8 mouse cellular contexts compared by ENCODE assay signal in genomic region chr1:134064296-134064831, GRCm38 (mm10). TPM values are rescaled to one million over a fixed set of nuclear protein-coding genes. Genes with fewer than 3 reads are reported as not detected.
A peak's percentile ranks its signal among the peaks of the same experiment; 100 is the strongest.
DNase-seq lines count a peak whose midpoint lies in the region; ATAC-seq and TF ChIP-seq lines count a peak whose summit lies in the region.

No protein-coding gene starts in this region.

- H3K4me3 ChIP-seq in liver, adult 2 months (ENCODE audit: insufficient read depth, low read depth, low read length), result no peak overlapping the region
- H3K4me3 ChIP-seq in forebrain, embryonic 11.5 days (ENCODE audit: low read depth, low read length), result no peak overlapping the region
- H3K4me3 ChIP-seq in limb, embryonic 11.5 days (ENCODE audit: low read depth, low read length), result no peak overlapping the region
- H3K4me3 ChIP-seq in olfactory bulb, adult 2 months (ENCODE audit: insufficient read depth, low read depth, low read length), result no peak overlapping the region

- TF ChIP-seq POLR2A in liver, adult 2 months (IDR thresholded peaks at IDR 0.05; ENCODE audit: extremely low read depth, insufficient read depth, low read length), result no peak
- no peak for TF ChIP-seq POLR2A in olfactory bulb, adult 2 months (IDR thresholded peaks at IDR 0.05; ENCODE audit: insufficient read depth, low read depth, low read length)

- H3K4me1 ChIP-seq in liver, adult 2 months (ENCODE audit: control insufficient read depth, insufficient read depth, low read length), result peaks cover 20% of the 10 kb centered on the region
- peaks cover 55% of the 10 kb centered on the region for H3K4me1 ChIP-seq in forebrain, embryonic 11.5 days (replicated peaks; ENCODE audit: control insufficient read depth, insufficient read depth, low read length)
- peaks cover 71% of the 10 kb centered on the region for H3K4me1 ChIP-seq in limb, embryonic 11.5 days (ENCODE audit: control insufficient read depth, insufficient read depth, low read length)
- H3K4me1 ChIP-seq in olfactory bulb, adult 2 months (ENCODE audit: control insufficient read depth, insufficient read depth, low read length), result peaks cover 40% of the 10 kb centered on the region

- H3K36me3 ChIP-seq in liver, adult 2 months (ENCODE audit: control insufficient read depth, insufficient read depth, low read length), result no peaks in the 10 kb centered on the region
- no peaks in the 10 kb centered on the region for H3K36me3 ChIP-seq in forebrain, embryonic 11.5 days (ENCODE audit: control insufficient read depth, insufficient read depth, low read length)
- H3K36me3 ChIP-seq in limb, embryonic 11.5 days (ENCODE audit: control insufficient read depth, insufficient read depth, low read length), result no peaks in the 10 kb centered on the region

- no peak overlapping the region for H3K9ac ChIP-seq in liver, adult 2 months (ENCODE audit: low read depth, low read length)
- peak overlapping the region; percentile 59 for H3K9ac ChIP-seq in forebrain, embryonic 11.5 days (ENCODE audit: low read length)
- H3K9ac ChIP-seq in limb, embryonic 11.5 days (ENCODE audit: low read length), result no peak overlapping the region

- peak overlapping the region; percentile 78 for H3K27ac ChIP-seq in liver, adult 2 months (replicated peaks; ENCODE audit: insufficient read depth, low read depth, low read length)
- H3K27ac ChIP-seq in forebrain, embryonic 11.5 days (ENCODE audit: low read depth, low read length), result peak overlapping the region; percentile 100
- peak overlapping the region; percentile 99; the same call in 1 of the 2 replicates for H3K27ac ChIP-seq in limb, embryonic 11.5 days (replicated peaks; ENCODE audit: low read depth, low read length)
- H3K27ac ChIP-seq in olfactory bulb, adult 2 months (ENCODE audit: insufficient read depth, low read depth, low read length), result peak overlapping the region; percentile 76; the same call in 1 of the 2 replicates

- no peak for TF ChIP-seq CTCF in liver, adult 2 months (IDR thresholded peaks at IDR 0.05; ENCODE audit: low read depth, low read length)
- no peak for TF ChIP-seq CTCF in olfactory bulb, adult 2 months (IDR thresholded peaks at IDR 0.05; ENCODE audit: insufficient read depth, low read depth, low read length)

- H3K79me2 ChIP-seq in liver, adult 2 months (ENCODE audit: control insufficient read depth, insufficient read depth, low read length), result no peaks in the 10 kb centered on the region

- no peak for DNase-seq in liver, adult 2 months (ENCODE audit: extremely low read depth, low read depth, low spot score)
- DNase-seq in liver, result no peak
- DNase-seq in forebrain, embryonic 11.5 days (ENCODE audit: low spot score), result no peak
- no peak for DNase-seq in limb, embryonic 11.5 days (ENCODE audit: low spot score)
- DNase-seq in urinary bladder, postnatal 10 days (ENCODE audit: low spot score), result no peak
- no peak for DNase-seq in left cerebral cortex, adult 18-20 months (ENCODE audit: low spot score in 2 of 2)

- no peaks in the 10 kb centered on the region for H3K27me3 ChIP-seq in liver, adult 2 months (ENCODE audit: control insufficient read depth, insufficient read depth, low read length)
- no peaks in the 10 kb centered on the region for H3K27me3 ChIP-seq in forebrain, embryonic 11.5 days (ENCODE audit: control insufficient read depth, insufficient read depth, low read length)
- H3K27me3 ChIP-seq in limb, embryonic 11.5 days (ENCODE audit: control insufficient read depth, insufficient read depth, low read length), result no peaks in the 10 kb centered on the region

- H3K9me3 ChIP-seq in forebrain, embryonic 11.5 days (ENCODE audit: control insufficient read depth, low read length), result no peaks in the 10 kb centered on the region
- no peaks in the 10 kb centered on the region for H3K9me3 ChIP-seq in limb, embryonic 11.5 days (ENCODE audit: control insufficient read depth, low read length)

- 96% methylated on average over 2 of the region's 2 CpGs for WGBS in liver, adult 2 months
- WGBS in forebrain, embryonic 11.5 days, result 72% methylated on average over 2 of the region's 2 CpGs
- WGBS in limb, embryonic 11.5 days, result 90% methylated on average over 2 of the region's 2 CpGs
- 87% methylated on average over 2 of the region's 2 CpGs for WGBS in olfactory bulb, adult 2 months

- peak overlapping the region; percentile 50; the same call in 1 of the 2 replicates for H3K4me2 ChIP-seq in forebrain, embryonic 11.5 days (ENCODE audit: low read depth, low read length, severe bottlenecking)
- no peak overlapping the region for H3K4me2 ChIP-seq in limb, embryonic 11.5 days (ENCODE audit: low read depth, severe bottlenecking)

- no peak for ATAC-seq in forebrain, embryonic 11.5 days (replicated peaks; ENCODE audit: low FRiP score)
- no peak for ATAC-seq in limb, embryonic 11.5 days (ENCODE audit: insufficient number of reproducible peaks, low FRiP score, low TSS enrichment, low read depth)
- ATAC-seq in monocyte, adult 5-6 weeks (replicated peaks; ENCODE audit: insufficient number of reproducible peaks, low FRiP score, low TSS enrichment, poor library complexity, severe bottlenecking), result no peak

RNA-seq across cellular contexts. Expression of gene Btg2, which starts 14.6 kb away (rescaled TPM):
- 7.0 and 10.1 TPM in 2 replicates for total RNA-seq in liver, adult 2 months (2014; rRNA removed)
- polyA plus RNA-seq in liver, adult 2 months (2012; rRNA removed), result 5.6 and 6.9 TPM in 2 replicates
- 110 TPM in 2 replicates for polyA plus RNA-seq in forebrain, embryonic 11.5 days (2014; fragmentation: Nextera tagmentation; extraction: Ambion mirVana)
- 21.3 and 22.1 TPM in 2 replicates for polyA plus RNA-seq in limb, embryonic 11.5 days (2014; fragmentation: Nextera tagmentation; extraction: Ambion mirVana)
- 111 and 168 TPM in 2 replicates for polyA plus RNA-seq in olfactory bulb, adult 2 months (2012; ENCODE audit: insufficient read depth, insufficient read length, low replicate concordance, missing spikeins)
- total RNA-seq in monocyte, adult 5-6 weeks (2017), result 390 to 783 TPM (median 430 TPM) in 3 replicates
- 10 to 100 TPM; 18.7 to 22.2 TPM for total RNA-seq in left cerebral cortex, adult 18-20 months (2021)

RNA-seq across cellular contexts. Expression of gene Fmod, which starts 27.3 kb away (rescaled TPM):
- 0.46 and 0.54 TPM in 2 replicates for total RNA-seq in liver, adult 2 months (2014; rRNA removed)
- 0.99 and 1.6 TPM in 2 replicates for polyA plus RNA-seq in liver, adult 2 months (2012; rRNA removed)
- polyA plus RNA-seq in forebrain, embryonic 11.5 days (2014; fragmentation: Nextera tagmentation; extraction: Ambion mirVana), result 2.2 and 3.6 TPM in 2 replicates
- 2.9 and 4.5 TPM in 2 replicates for polyA plus RNA-seq in limb, embryonic 11.5 days (2014; fragmentation: Nextera tagmentation; extraction: Ambion mirVana)
- polyA plus RNA-seq in olfactory bulb, adult 2 months (2012; ENCODE audit: insufficient read depth, insufficient read length, low replicate concordance, missing spikeins), result not detected in 2 replicates
- total RNA-seq in monocyte, adult 5-6 weeks (2017), result not detected in 3 replicates
- 10 to 100 TPM; 27.5 to 28.4 TPM for total RNA-seq in left cerebral cortex, adult 18-20 months (2021)

RNA-seq across cellular contexts. Expression of gene Chit1, which starts 46.7 kb away (rescaled TPM):
- total RNA-seq in liver, adult 2 months (2014; rRNA removed), result not detected in 2 replicates
- not detected in 2 replicates for polyA plus RNA-seq in liver, adult 2 months (2012; rRNA removed)
- not detected in 2 replicates for polyA plus RNA-seq in forebrain, embryonic 11.5 days (2014; fragmentation: Nextera tagmentation; extraction: Ambion mirVana)
- not detected in 2 replicates for polyA plus RNA-seq in limb, embryonic 11.5 days (2014; fragmentation: Nextera tagmentation; extraction: Ambion mirVana)
- not detected in 2 replicates for polyA plus RNA-seq in olfactory bulb, adult 2 months (2012; ENCODE audit: insufficient read depth, insufficient read length, low replicate concordance, missing spikeins)
- total RNA-seq in monocyte, adult 5-6 weeks (2017), result 0.67 to 1.4 TPM (median 0.85 TPM) in 3 replicates
- total RNA-seq in left cerebral cortex, adult 18-20 months (2021), result not detected
